Mouse (Mus musculus): ENCODE results near the gene Dolpp1. TPM values are rescaled to one million over a fixed set of nuclear protein-coding genes. Genes with fewer than 3 reads are reported as not detected.

Gene Dolpp1
- polyA plus RNA-seq, 1 experiment from 2014 or later: 29.8 TPM

GRCm38 (mm10) chr2:30418259-30418658, 26.2 kb downstream of the Dolpp1 start:
- Histone ChIP-seq H3K4me2 (replicated peaks; ENCODE audit: low read depth) (no peak overlapping the region), H3K9ac (ENCODE audit: low read length) (no peak overlapping the region)

DNA sequence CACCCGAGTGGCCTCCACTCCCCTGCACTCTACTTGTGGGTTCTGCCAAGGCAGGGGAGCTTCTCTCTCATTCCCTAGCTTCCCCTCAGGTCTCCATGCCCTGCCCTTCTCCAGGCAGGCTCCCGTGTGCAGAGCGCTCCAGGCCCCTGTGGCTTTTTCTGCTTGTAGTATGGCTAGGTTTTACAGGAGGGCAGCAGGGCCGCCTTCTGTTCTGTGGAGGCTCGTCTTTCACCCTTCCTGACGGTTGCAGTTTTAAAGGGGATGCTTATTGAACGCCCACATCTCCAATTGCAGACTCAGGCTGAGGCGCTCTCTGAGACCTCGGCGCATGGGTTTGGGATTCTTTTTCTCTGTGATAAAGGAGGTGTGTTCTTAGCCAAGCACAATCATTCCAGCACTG, 27.1 kb downstream of the Dolpp1 start:
- Histone ChIP-seq H3K27me3 (ENCODE audit: control insufficient read depth, insufficient read depth, low read length) (no peaks in the 10 kb centered on the region), H3K4me3 (ENCODE audit: low read depth, low read length) (no peak overlapping the region), H3K4me2 (replicated peaks; ENCODE audit: low read depth) (0 out of 2 replicates have a peak overlapping the region, but pooled peaks have one; percentile 1), H3K27ac (replicated peaks) (no peak overlapping the region; the same call in 1 of the 2 replicates), H3K4me1 (replicated peaks; ENCODE audit: control insufficient read depth, insufficient read depth) (no peaks in the 10 kb centered on the region; the same call in 1 of the 2 replicates), H3K36me3 (ENCODE audit: control insufficient read depth, insufficient read depth, low read length) (no peaks in the 10 kb centered on the region), H3K9ac (ENCODE audit: low read length) (peak overlapping the region; percentile 38; the same call in 1 of the 2 replicates), H3K9me3 (ENCODE audit: control insufficient read depth, low read length) (no peaks in the 10 kb centered on the region)
- DNase-seq (ENCODE audit: low spot score) (no peak), ATAC-seq (ENCODE audit: low FRiP score, low TSS enrichment) (no peak)
- 32% methylated on average over 10 of the region's 10 CpGs for WGBS
- TF ChIP-seq CTCF (IDR thresholded peaks at IDR 0.05; ENCODE audit: low read depth) (no peak), EP300 (optimal IDR thresholded peaks at IDR 0.05) (no peak)

More at GRCm38 (mm10) chr2:30418259-30418658, 26.2 kb downstream of the Dolpp1 start:
- no peaks in the 10 kb centered on the region; the same call in 1 of the 2 replicates for H3K4me1 ChIP-seq (replicated peaks; ENCODE audit: control insufficient read depth, insufficient read depth)
- ATAC-seq (ENCODE audit: low FRiP score, low TSS enrichment) (no peak), DNase-seq (ENCODE audit: low spot score) (no peak)
- TF ChIP-seq EP300 (optimal IDR thresholded peaks at IDR 0.05) (no peak), CTCF (IDR thresholded peaks at IDR 0.05; ENCODE audit: low read depth) (no peak)
- H3K9me3 ChIP-seq (ENCODE audit: control insufficient read depth, low read length): no peaks in the 10 kb centered on the region
- WGBS: 56% methylated on average over 6 of the region's 6 CpGs
- H3K27me3 ChIP-seq (ENCODE audit: control insufficient read depth, insufficient read depth, low read length): no peaks in the 10 kb centered on the region
- H3K4me3 ChIP-seq (ENCODE audit: low read depth, low read length): no peak overlapping the region
- H3K27ac ChIP-seq (replicated peaks): 0 out of 2 replicates have a peak overlapping the region, but pooled peaks have one; percentile 13
- H3K36me3 ChIP-seq (ENCODE audit: control insufficient read depth, insufficient read depth, low read length): no peaks in the 10 kb centered on the region

DNA sequence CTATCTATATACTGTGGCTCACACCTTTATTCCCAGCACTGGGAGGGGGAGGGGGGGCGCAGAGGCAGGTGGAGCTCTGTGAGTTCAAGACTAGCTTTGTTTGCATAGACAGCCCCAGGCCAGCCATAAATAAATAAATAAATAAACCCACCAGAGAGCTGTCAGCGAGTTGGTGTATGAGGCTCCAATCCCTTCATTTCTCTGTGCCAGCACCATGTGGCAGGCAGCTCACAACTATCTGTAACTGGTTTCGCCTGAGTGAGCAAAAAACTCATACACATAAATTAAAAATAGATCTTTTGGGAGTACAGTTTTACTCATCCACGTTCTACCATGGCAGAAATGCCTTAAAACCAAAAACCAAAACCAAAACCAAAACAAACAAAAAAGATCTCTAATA, 29.4 kb downstream of the Dolpp1 start:
- H3K4me2 ChIP-seq (replicated peaks; ENCODE audit: low read depth): no peak overlapping the region
- ATAC-seq (ENCODE audit: low FRiP score, low TSS enrichment): no peak
- H3K4me1 ChIP-seq (replicated peaks; ENCODE audit: control insufficient read depth, insufficient read depth): no peaks in the 10 kb centered on the region; the same call in 1 of the 2 replicates
- no peak for DNase-seq (ENCODE audit: low spot score)
- H3K9ac ChIP-seq (ENCODE audit: low read length): no peak overlapping the region
- H3K36me3 ChIP-seq (ENCODE audit: control insufficient read depth, insufficient read depth, low read length): 0 out of 2 replicates have a peak, but pooled peaks cover 2% of the 10 kb centered on the region
- no peaks in the 10 kb centered on the region for H3K9me3 ChIP-seq (ENCODE audit: control insufficient read depth, low read length)
- no peak overlapping the region for H3K27ac ChIP-seq (replicated peaks)
- 62% methylated on average over 4 of the region's 4 CpGs for WGBS
- no peaks in the 10 kb centered on the region for H3K27me3 ChIP-seq (ENCODE audit: control insufficient read depth, insufficient read depth, low read length)
- TF ChIP-seq EP300 (optimal IDR thresholded peaks at IDR 0.05) (no peak), CTCF (IDR thresholded peaks at IDR 0.05; ENCODE audit: low read depth) (no peak)
- no peak overlapping the region for H3K4me3 ChIP-seq (ENCODE audit: low read depth, low read length)

- TF ChIP-seq CTCF (IDR thresholded peaks at IDR 0.05; ENCODE audit: low read depth): no peak
- DNase-seq (ENCODE audit: low spot score): no peak
- H3K27ac ChIP-seq (replicated peaks): no peak overlapping the region
- no peaks in the 10 kb centered on the region for H3K9me3 ChIP-seq (ENCODE audit: control insufficient read depth, low read length)
- no peak overlapping the region for H3K4me2 ChIP-seq (replicated peaks; ENCODE audit: low read depth)
- H3K4me3 ChIP-seq (ENCODE audit: low read depth, low read length): no peak overlapping the region
- ATAC-seq (ENCODE audit: low FRiP score, low TSS enrichment): no peak
- H3K27me3 ChIP-seq (ENCODE audit: control insufficient read depth, insufficient read depth, low read length): no peaks in the 10 kb centered on the region
- no peaks in the 10 kb centered on the region for H3K4me1 ChIP-seq (replicated peaks; ENCODE audit: control insufficient read depth, insufficient read depth)
- peaks cover 39% of the 10 kb centered on the region for H3K36me3 ChIP-seq (ENCODE audit: control insufficient read depth, insufficient read depth, low read length)
- H3K9ac ChIP-seq (ENCODE audit: low read length): no peak overlapping the region
Observed at GRCm38 (mm10) chr2:30429156-30429555, 37.1 kb downstream of the Dolpp1 start.

DNA sequence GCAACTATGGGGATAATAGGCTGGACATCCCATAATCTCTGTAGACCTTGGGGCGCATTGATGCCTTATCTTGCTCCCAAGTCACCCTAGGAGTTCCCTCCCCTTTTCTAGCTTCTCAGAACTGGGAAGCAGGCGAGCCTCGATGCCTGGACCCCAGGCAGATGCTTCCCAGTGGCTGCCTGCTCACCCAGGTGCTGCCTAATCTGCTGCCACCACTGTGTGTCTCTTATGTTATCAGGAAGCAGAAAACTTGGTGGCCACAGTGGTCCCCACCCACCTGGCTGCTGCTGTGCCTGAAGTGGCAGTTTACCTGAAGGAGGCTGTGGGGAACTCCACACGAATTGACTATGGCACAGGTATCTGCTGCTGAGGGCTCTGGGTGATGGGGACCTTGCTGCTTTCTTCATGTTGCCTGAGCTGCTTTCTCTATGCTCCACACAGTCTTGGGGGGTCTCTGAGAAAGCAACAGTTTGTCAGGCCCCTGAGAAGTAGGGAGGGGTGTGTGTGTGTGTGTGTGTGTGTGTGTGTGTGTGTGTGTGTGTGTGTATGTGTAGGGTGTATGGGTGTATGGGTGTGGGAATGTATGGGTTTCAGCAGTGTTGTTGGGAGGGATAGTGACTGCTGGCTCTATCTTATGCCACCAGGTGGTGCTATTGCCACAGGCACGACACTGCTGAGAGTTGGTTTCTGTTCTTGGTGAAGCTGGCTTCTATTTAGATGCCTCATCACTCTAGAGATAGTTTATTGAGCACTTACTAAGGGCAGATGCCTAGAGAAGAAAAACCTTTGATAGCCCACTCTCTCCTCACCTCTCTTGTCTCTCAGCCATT, 43.5 kb downstream of the Dolpp1 start:
- Histone ChIP-seq H3K9me3 (ENCODE audit: control insufficient read depth, low read length) (no peaks in the 10 kb centered on the region), H3K4me3 (ENCODE audit: low read depth, low read length) (no peak overlapping the region), H3K27ac (replicated peaks) (no peak overlapping the region), H3K36me3 (ENCODE audit: control insufficient read depth, insufficient read depth, low read length) (peaks cover 42% of the 10 kb centered on the region; the same call in 1 of the 2 replicates), H3K4me2 (replicated peaks; ENCODE audit: low read depth) (no peak overlapping the region), H3K9ac (ENCODE audit: low read length) (no peak overlapping the region), H3K27me3 (ENCODE audit: control insufficient read depth, insufficient read depth, low read length) (no peaks in the 10 kb centered on the region), H3K4me1 (replicated peaks; ENCODE audit: control insufficient read depth, insufficient read depth) (no peaks in the 10 kb centered on the region)
- peak; percentile 70 for DNase-seq (ENCODE audit: low spot score)
- 41% methylated on average over 5 of the region's 5 CpGs for WGBS
- ATAC-seq (ENCODE audit: low FRiP score, low TSS enrichment): peak; percentile 76
- TF ChIP-seq EP300 (optimal IDR thresholded peaks at IDR 0.05) (no peak), CTCF (IDR thresholded peaks at IDR 0.05; ENCODE audit: low read depth) (peak; percentile 93)

DNA sequence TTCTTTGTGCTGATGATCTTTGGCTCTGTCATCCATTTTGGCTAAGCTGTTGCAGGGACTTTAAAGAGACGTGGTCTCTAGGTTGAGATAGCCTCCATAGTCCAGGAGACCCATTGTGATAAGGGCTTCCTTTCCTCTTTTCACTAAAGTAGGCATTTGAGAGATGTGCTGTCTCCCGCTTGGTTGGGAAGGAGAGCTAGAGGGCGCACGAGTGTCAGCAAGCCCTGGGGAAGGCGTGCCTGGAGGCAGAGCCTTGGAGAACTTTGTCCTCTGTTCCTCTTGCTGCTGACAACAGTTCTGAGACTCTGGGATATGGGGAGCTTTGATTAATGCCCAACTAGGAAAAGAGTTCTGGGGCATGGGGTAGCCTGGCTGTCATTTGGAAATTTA, 44.1 kb downstream of the Dolpp1 start:
- TF ChIP-seq CTCF (IDR thresholded peaks at IDR 0.05; ENCODE audit: low read depth) (peak; percentile 60), EP300 (optimal IDR thresholded peaks at IDR 0.05) (no peak)
- Histone ChIP-seq H3K4me1 (replicated peaks; ENCODE audit: control insufficient read depth, insufficient read depth) (no peaks in the 10 kb centered on the region), H3K4me2 (replicated peaks; ENCODE audit: low read depth) (no peak overlapping the region), H3K9ac (ENCODE audit: low read length) (no peak overlapping the region), H3K27me3 (ENCODE audit: control insufficient read depth, insufficient read depth, low read length) (no peaks in the 10 kb centered on the region), H3K9me3 (ENCODE audit: control insufficient read depth, low read length) (no peaks in the 10 kb centered on the region), H3K27ac (replicated peaks) (0 out of 2 replicates have a peak overlapping the region, but pooled peaks have one; percentile 13), H3K4me3 (ENCODE audit: low read depth, low read length) (no peak overlapping the region), H3K36me3 (ENCODE audit: control insufficient read depth, insufficient read depth, low read length) (peaks cover 40% of the 10 kb centered on the region; the same call in 1 of the 2 replicates)
- no peak for ATAC-seq (ENCODE audit: low FRiP score, low TSS enrichment)
- 59% methylated on average over 5 of the region's 5 CpGs for WGBS
- DNase-seq (ENCODE audit: low spot score): peak; percentile 75
